Mouse (Mus musculus): ENCODE measurements around the gene Snx9. TPM values are rescaled to one million over a fixed set of nuclear protein-coding genes. Genes with fewer than 3 reads are reported as not detected.

The Snx9 gene
- polyA plus RNA-seq, 1 experiment from 2014 or later = 30.4 TPM

- Histone ChIP-seq H3K4me3 (ENCODE audit: low read depth, low read length) (no peak overlapping the region), H3K9ac (replicated peaks; ENCODE audit: low read length) (no peak overlapping the region), H3K4me2 (ENCODE audit: low read depth, low read length) (no peak overlapping the region), H3K36me3 (replicated peaks; ENCODE audit: control insufficient read depth, insufficient read depth, low read depth, low read length) (no peaks in the 10 kb centered on the region), H3K4me1 (ENCODE audit: control insufficient read depth, insufficient read depth, low read length) (peaks cover 3% of the 10 kb centered on the region; the same call in 1 of the 2 replicates), H3K27me3 (ENCODE audit: control insufficient read depth, insufficient read depth, low read length) (no peaks in the 10 kb centered on the region), H3K27ac (replicated peaks; ENCODE audit: low read depth, low read length) (no peak overlapping the region), H3K9me3 (replicated peaks; ENCODE audit: control insufficient read depth, low read length) (no peaks in the 10 kb centered on the region)
- DNase-seq (ENCODE audit: low spot score) = no peak
- WGBS = 43% methylated on average over 3 of the region's 3 CpGs
- no peak for ATAC-seq (replicated peaks; ENCODE audit: insufficient number of reproducible peaks, low FRiP score, low TSS enrichment, low read depth)
Observed at GRCm38 (mm10) chr17:5828944-5829343, 12.2 kb upstream of the Snx9 start.

DNA sequence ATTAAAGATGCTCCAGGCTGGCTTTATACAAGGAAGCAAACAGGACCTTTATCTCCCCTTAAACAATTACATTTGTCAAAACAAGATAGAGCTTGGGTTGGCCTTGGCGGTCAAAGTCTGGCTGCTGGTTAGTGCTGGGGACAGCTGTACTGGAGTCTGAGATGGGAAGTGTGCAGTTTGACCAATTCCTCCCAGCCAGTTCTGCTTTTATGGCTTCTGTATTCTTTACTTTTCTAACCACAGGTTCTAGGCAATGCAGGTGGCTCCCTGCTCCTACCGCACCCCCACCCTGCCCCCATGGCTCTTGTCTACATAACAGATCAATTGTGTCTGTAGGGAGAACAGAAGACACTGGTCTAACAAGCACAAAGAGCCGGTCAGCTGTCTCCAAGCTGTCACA lies 11.2 kb upstream of the Snx9 start:
- H3K9ac ChIP-seq (replicated peaks; ENCODE audit: low read length) = no peak overlapping the region
- no peaks in the 10 kb centered on the region for H3K9me3 ChIP-seq (replicated peaks; ENCODE audit: control insufficient read depth, low read length)
- H3K36me3 ChIP-seq (replicated peaks; ENCODE audit: control insufficient read depth, insufficient read depth, low read depth, low read length) = no peaks in the 10 kb centered on the region
- WGBS = 66% methylated on average over 3 of the region's 3 CpGs
- no peaks in the 10 kb centered on the region for H3K27me3 ChIP-seq (ENCODE audit: control insufficient read depth, insufficient read depth, low read length)
- ATAC-seq (replicated peaks; ENCODE audit: insufficient number of reproducible peaks, low FRiP score, low TSS enrichment, low read depth) (no peak), DNase-seq (ENCODE audit: low spot score) (no peak)
- H3K27ac ChIP-seq (replicated peaks; ENCODE audit: low read depth, low read length) = no peak overlapping the region
- no peak overlapping the region for H3K4me2 ChIP-seq (ENCODE audit: low read depth, low read length)
- H3K4me1 ChIP-seq (ENCODE audit: control insufficient read depth, insufficient read depth, low read length) = peaks cover 3% of the 10 kb centered on the region; the same call in 1 of the 2 replicates
- no peak overlapping the region for H3K4me3 ChIP-seq (ENCODE audit: low read depth, low read length)

GRCm38 (mm10) chr17:5830382-5830781 lies 10.7 kb upstream of the Snx9 start:
- no peak overlapping the region for H3K4me2 ChIP-seq (ENCODE audit: low read depth, low read length)
- peaks cover 3% of the 10 kb centered on the region; the same call in 1 of the 2 replicates for H3K4me1 ChIP-seq (ENCODE audit: control insufficient read depth, insufficient read depth, low read length)
- no peak overlapping the region for H3K27ac ChIP-seq (replicated peaks; ENCODE audit: low read depth, low read length)
- WGBS = 85% methylated on average over 2 of the region's 2 CpGs
- DNase-seq (ENCODE audit: low spot score) (no peak), ATAC-seq (replicated peaks; ENCODE audit: insufficient number of reproducible peaks, low FRiP score, low TSS enrichment, low read depth) (no peak)
- no peak overlapping the region for H3K4me3 ChIP-seq (ENCODE audit: low read depth, low read length)
- H3K9ac ChIP-seq (replicated peaks; ENCODE audit: low read length) = no peak overlapping the region
- no peaks in the 10 kb centered on the region for H3K27me3 ChIP-seq (ENCODE audit: control insufficient read depth, insufficient read depth, low read length)
- no peaks in the 10 kb centered on the region for H3K36me3 ChIP-seq (replicated peaks; ENCODE audit: control insufficient read depth, insufficient read depth, low read depth, low read length)
- H3K9me3 ChIP-seq (replicated peaks; ENCODE audit: control insufficient read depth, low read length) = no peaks in the 10 kb centered on the region

DNA sequence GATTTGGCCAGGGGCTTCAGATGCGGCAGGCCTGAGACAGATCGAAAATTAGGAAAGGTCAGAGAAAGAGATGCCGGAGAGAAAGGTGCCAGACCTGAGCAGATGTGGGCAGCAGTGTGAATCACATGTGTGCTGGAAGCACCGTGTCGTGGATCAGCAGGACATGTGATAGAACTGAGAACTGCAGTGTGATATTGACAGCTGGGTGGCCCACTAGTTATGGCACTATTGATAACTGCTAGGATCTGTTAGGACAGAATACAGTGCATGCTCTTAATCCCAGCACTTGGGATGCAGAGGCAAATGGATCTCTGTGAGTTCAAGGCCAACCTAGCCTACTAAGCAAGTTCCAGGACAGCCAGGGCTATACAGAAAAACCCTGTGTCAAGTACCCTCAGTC lies 10.3 kb upstream of the Snx9 start:
- no peak overlapping the region for H3K27ac ChIP-seq (replicated peaks; ENCODE audit: low read depth, low read length)
- H3K36me3 ChIP-seq (replicated peaks; ENCODE audit: control insufficient read depth, insufficient read depth, low read depth, low read length) = no peaks in the 10 kb centered on the region
- WGBS = 89% methylated on average over 5 of the region's 5 CpGs
- H3K4me3 ChIP-seq (ENCODE audit: low read depth, low read length) = no peak overlapping the region
- no peaks in the 10 kb centered on the region for H3K27me3 ChIP-seq (ENCODE audit: control insufficient read depth, insufficient read depth, low read length)
- no peak overlapping the region for H3K4me2 ChIP-seq (ENCODE audit: low read depth, low read length)
- ATAC-seq (replicated peaks; ENCODE audit: insufficient number of reproducible peaks, low FRiP score, low TSS enrichment, low read depth) = no peak
- H3K9me3 ChIP-seq (replicated peaks; ENCODE audit: control insufficient read depth, low read length) = no peaks in the 10 kb centered on the region
- H3K4me1 ChIP-seq (ENCODE audit: control insufficient read depth, insufficient read depth, low read length) = peaks cover 3% of the 10 kb centered on the region; the same call in 1 of the 2 replicates
- H3K9ac ChIP-seq (replicated peaks; ENCODE audit: low read length) = no peak overlapping the region
- no peak for DNase-seq (ENCODE audit: low spot score)

- no peak overlapping the region for H3K9ac ChIP-seq (replicated peaks; ENCODE audit: low read length)
- 93% methylated on average over 1 of the region's 1 CpGs for WGBS
- no peak for DNase-seq (ENCODE audit: low spot score)
- H3K9me3 ChIP-seq (replicated peaks; ENCODE audit: control insufficient read depth, low read length) = no peaks in the 10 kb centered on the region
- H3K4me3 ChIP-seq (ENCODE audit: low read depth, low read length) = no peak overlapping the region
- no peaks in the 10 kb centered on the region for H3K36me3 ChIP-seq (replicated peaks; ENCODE audit: control insufficient read depth, insufficient read depth, low read depth, low read length)
- peaks cover 3% of the 10 kb centered on the region; the same call in 1 of the 2 replicates for H3K4me1 ChIP-seq (ENCODE audit: control insufficient read depth, insufficient read depth, low read length)
- no peaks in the 10 kb centered on the region for H3K27me3 ChIP-seq (ENCODE audit: control insufficient read depth, insufficient read depth, low read length)
- no peak overlapping the region for H3K4me2 ChIP-seq (ENCODE audit: low read depth, low read length)
- H3K27ac ChIP-seq (replicated peaks; ENCODE audit: low read depth, low read length) = no peak overlapping the region
- ATAC-seq (replicated peaks; ENCODE audit: insufficient number of reproducible peaks, low FRiP score, low TSS enrichment, low read depth) = no peak
Observed at GRCm38 (mm10) chr17:5831257-5831806, 9.8 kb upstream of the Snx9 start.

DNA sequence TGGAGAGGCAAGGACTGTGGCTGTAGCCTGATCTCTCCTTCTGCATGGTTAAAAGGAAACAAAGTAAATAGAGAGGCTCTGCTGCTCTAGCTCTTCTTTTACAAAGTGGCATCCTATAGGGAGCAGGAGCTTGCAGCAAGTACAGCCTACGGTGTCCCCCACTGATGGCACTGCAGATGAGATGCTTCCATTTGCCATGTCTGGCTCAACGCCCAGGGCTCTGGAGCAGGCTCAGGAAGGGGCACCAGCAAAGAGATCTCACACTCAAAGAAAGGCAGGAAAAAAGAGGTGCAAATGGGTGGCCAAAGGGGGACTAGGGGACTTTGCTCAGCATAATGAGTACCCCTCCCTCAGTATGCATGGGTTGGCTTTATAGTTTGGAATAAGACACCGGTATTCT lies 7.0 kb upstream of the Snx9 start:
- DNase-seq (ENCODE audit: low spot score) (no peak), ATAC-seq (replicated peaks; ENCODE audit: insufficient number of reproducible peaks, low FRiP score, low TSS enrichment, low read depth) (no peak)
- WGBS = 88% methylated on average over 3 of the region's 3 CpGs
- H3K27ac ChIP-seq (replicated peaks; ENCODE audit: low read depth, low read length) = no peak overlapping the region
- no peak overlapping the region for H3K4me2 ChIP-seq (ENCODE audit: low read depth, low read length)
- no peaks in the 10 kb centered on the region for H3K36me3 ChIP-seq (replicated peaks; ENCODE audit: control insufficient read depth, insufficient read depth, low read depth, low read length)
- no peak overlapping the region for H3K4me3 ChIP-seq (ENCODE audit: low read depth, low read length)
- no peaks in the 10 kb centered on the region for H3K27me3 ChIP-seq (ENCODE audit: control insufficient read depth, insufficient read depth, low read length)
- no peak overlapping the region for H3K9ac ChIP-seq (replicated peaks; ENCODE audit: low read length)
- no peaks in the 10 kb centered on the region for H3K4me1 ChIP-seq (ENCODE audit: control insufficient read depth, insufficient read depth, low read length)
- H3K9me3 ChIP-seq (replicated peaks; ENCODE audit: control insufficient read depth, low read length) = no peaks in the 10 kb centered on the region

- Histone ChIP-seq H3K9ac (replicated peaks; ENCODE audit: low read length) (no peak overlapping the region), H3K36me3 (replicated peaks; ENCODE audit: control insufficient read depth, insufficient read depth, low read depth, low read length) (no peaks in the 10 kb centered on the region), H3K27me3 (ENCODE audit: control insufficient read depth, insufficient read depth, low read length) (no peaks in the 10 kb centered on the region), H3K4me3 (ENCODE audit: low read depth, low read length) (no peak overlapping the region), H3K4me2 (ENCODE audit: low read depth, low read length) (no peak overlapping the region), H3K9me3 (replicated peaks; ENCODE audit: control insufficient read depth, low read length) (no peaks in the 10 kb centered on the region), H3K4me1 (ENCODE audit: control insufficient read depth, insufficient read depth, low read length) (no peaks in the 10 kb centered on the region), H3K27ac (replicated peaks; ENCODE audit: low read depth, low read length) (no peak overlapping the region)
- ATAC-seq (replicated peaks; ENCODE audit: insufficient number of reproducible peaks, low FRiP score, low TSS enrichment, low read depth) = no peak
- WGBS = 52% methylated on average over 3 of the region's 3 CpGs
- DNase-seq (ENCODE audit: low spot score) = no peak
Observed at GRCm38 (mm10) chr17:5834798-5835328, 6.3 kb upstream of the Snx9 start.

DNA sequence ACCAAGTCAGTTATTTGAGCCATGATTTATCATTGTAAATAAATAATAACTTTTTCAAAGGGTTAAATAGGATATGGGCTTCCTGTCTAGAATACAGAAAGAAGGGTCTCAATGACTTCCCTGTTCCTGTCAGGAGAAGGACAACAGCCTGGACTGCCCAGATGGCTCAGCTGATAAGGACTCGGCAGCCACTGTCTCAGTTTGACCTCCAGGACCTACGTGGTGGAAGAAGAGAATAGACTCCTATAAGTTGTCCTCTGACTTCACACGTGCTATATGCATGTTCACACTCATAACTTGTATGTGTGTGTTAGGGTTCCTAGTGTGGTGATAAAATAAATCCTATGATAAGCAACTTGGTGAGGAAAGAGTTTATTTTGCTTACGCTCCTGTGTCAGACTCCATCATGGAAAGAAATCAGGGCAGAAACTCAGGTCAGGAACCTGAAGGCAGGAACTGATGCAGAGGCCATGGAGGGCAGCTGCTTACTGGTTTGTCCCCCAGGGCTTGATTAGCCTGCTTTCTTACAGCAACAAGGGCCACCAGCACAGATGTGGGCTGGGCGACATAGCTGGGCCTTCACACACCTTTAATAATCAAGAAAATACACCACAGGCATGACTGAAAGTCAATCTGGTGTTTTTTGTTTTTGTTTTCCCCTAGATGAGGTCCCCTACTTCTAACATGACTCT lies 1.4 kb upstream of the Snx9 start:
- no peak for ATAC-seq (replicated peaks; ENCODE audit: insufficient number of reproducible peaks, low FRiP score, low TSS enrichment, low read depth)
- Histone ChIP-seq H3K36me3 (replicated peaks; ENCODE audit: control insufficient read depth, insufficient read depth, low read depth, low read length) (no peaks in the 10 kb centered on the region), H3K9me3 (replicated peaks; ENCODE audit: control insufficient read depth, low read length) (no peaks in the 10 kb centered on the region), H3K4me2 (ENCODE audit: low read depth, low read length) (no peak overlapping the region), H3K9ac (replicated peaks; ENCODE audit: low read length) (no peak overlapping the region), H3K4me3 (ENCODE audit: low read depth, low read length) (no peak overlapping the region), H3K27me3 (ENCODE audit: control insufficient read depth, insufficient read depth, low read length) (no peaks in the 10 kb centered on the region), H3K27ac (replicated peaks; ENCODE audit: low read depth, low read length) (no peak overlapping the region), H3K4me1 (ENCODE audit: control insufficient read depth, insufficient read depth, low read length) (no peaks in the 10 kb centered on the region)
- WGBS = 74% methylated on average over 5 of the region's 5 CpGs
- DNase-seq (ENCODE audit: low spot score) = no peak

All from embryonic facial prominence, embryonic 11.5 days (tissue).